Mouse (Mus musculus): ENCODE data around the gene Fam76b. TPM values are rescaled to one million over a fixed set of nuclear protein-coding genes. Genes with fewer than 3 reads are reported as not detected.
"Not testable (repeated sequence)": the region's sequence is repeated elsewhere in the genome, so short reads cannot be mapped to it uniquely, and the experiment has no call there.

The Fam76b gene
- polyA plus RNA-seq (2015; fragmentation: Nextera tagmentation; extraction: Ambion mirVana) = 19.1 and 21.4 TPM in 2 replicates

DNA sequence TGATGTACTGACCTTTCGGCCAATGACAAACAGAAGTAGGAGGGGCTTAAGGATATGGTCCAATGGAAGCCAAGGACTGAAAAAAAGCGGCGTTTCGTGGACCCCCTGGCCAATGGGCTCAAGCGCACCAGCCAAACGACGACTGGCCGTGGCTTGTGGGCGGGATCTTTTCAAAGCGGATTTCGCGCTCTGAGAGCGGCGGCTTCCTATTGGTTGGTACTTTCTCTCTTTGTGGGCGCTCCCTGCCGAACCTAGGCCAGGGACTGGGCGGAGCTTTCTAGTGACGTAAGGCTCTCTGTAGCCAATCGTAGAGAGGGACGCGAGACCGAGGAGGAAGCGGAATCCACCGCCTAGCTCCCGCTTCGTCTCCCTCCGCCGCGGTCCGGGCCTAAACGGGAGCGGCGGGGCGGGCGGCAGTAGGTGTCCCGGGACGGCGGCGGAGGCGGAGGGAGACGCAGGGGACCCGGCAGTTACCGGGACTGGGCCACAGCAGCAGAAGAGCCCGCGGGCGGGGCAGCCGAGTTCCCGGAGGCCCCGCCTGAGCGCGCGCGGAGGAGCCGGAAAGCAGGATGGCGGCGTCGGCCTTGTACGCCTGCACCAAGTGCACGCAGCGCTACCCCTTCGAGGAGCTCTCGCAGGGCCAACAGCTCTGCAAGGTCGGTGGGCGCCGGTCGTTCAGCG is at the start of gene Fam76b:
Fam76b (plus strand) TSS at position 311 of the 681 bp plus-strand sequence.
- peaks cover 20% of the 10 kb centered on the region for H3K36me3 ChIP-seq
- H3K27ac ChIP-seq = peak within 1 kb of the TSS; percentile 99
- H3K9me3 ChIP-seq = no peaks in the 10 kb centered on the region
- H3K4me2 ChIP-seq = peak within 1 kb of the TSS; percentile 69
- no peaks in the 10 kb centered on the region for H3K27me3 ChIP-seq
- H3K9ac ChIP-seq = peak within 1 kb of the TSS; percentile 86
- 0% methylated on average over 67 of the region's 67 CpGs for WGBS
- peaks cover 17% of the 10 kb centered on the region for H3K4me1 ChIP-seq
- peak within 1 kb of the TSS; percentile 76 for H3K4me3 ChIP-seq
- peak; percentile 96 for ATAC-seq (ENCODE audit: insufficient number of reproducible peaks, low FRiP score, low TSS enrichment, low read depth)

- no peaks in the 10 kb centered on the region for H3K27me3 ChIP-seq
- H3K36me3 ChIP-seq = peaks cover 19% of the 10 kb centered on the region
- no peak overlapping the region for H3K4me2 ChIP-seq
- no peaks in the 10 kb centered on the region for H3K4me1 ChIP-seq
- no peaks in the 10 kb centered on the region for H3K9me3 ChIP-seq
- H3K4me3 ChIP-seq = no peak overlapping the region
- no peak overlapping the region for H3K27ac ChIP-seq
- H3K9ac ChIP-seq = no peak overlapping the region
- ATAC-seq (ENCODE audit: insufficient number of reproducible peaks, low FRiP score, low TSS enrichment, low read depth) = no peak
- 91% methylated on average over 1 of the region's 1 CpGs for WGBS
Measured at GRCm38 (mm10) chr9:13781985-13782384, 45.5 kb upstream of the Fam76b start.

- not testable (repeated sequence) for H3K27me3 ChIP-seq; H3K4me2 ChIP-seq; H3K4me3 ChIP-seq; H3K4me1 ChIP-seq; ATAC-seq (ENCODE audit: insufficient number of reproducible peaks, low FRiP score, low TSS enrichment, low read depth); H3K9ac ChIP-seq; H3K9me3 ChIP-seq; H3K27ac ChIP-seq
- peaks cover 65% of the 10 kb centered on the region for H3K36me3 ChIP-seq
- 94% methylated on average over 8 of the region's 8 CpGs for WGBS
Measured at GRCm38 (mm10) chr9:13790864-13791263, 36.7 kb upstream of the Fam76b start.

- Histone ChIP-seq H3K9ac (no peak overlapping the region), H3K9me3 (no peaks in the 10 kb centered on the region), H3K27me3 (no peaks in the 10 kb centered on the region), H3K4me1 (no peaks in the 10 kb centered on the region), H3K27ac (no peak overlapping the region), H3K4me2 (no peak overlapping the region), H3K36me3 (peaks cover 61% of the 10 kb centered on the region), H3K4me3 (no peak overlapping the region)
- 88% methylated on average over 1 of the region's 1 CpGs for WGBS
- no peak for ATAC-seq (ENCODE audit: insufficient number of reproducible peaks, low FRiP score, low TSS enrichment, low read depth)
Measured at GRCm38 (mm10) chr9:13794302-13794701, 33.2 kb upstream of the Fam76b start.

DNA sequence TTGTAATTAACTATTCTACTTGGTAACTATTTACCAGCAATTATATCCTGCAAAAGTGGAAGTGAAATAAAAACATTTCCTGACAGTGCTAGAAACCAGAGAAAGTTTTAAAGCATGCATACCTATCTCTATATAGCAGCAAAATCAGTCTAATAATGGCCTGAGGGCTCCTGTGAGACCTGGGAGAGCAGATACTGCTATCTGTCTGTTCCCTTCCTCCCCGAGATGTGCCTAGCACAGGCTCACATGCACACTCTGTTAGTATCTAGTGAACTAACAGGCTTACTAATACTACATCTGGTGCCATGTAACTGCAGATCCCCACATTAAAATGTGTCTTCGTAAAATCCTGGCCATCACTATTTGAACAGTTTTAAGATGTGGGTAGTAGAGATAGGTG is 32.8 kb upstream of the Fam76b start:
- H3K36me3 ChIP-seq = peaks cover 61% of the 10 kb centered on the region
- 81% methylated on average over 2 of the region's 2 CpGs for WGBS

GRCm38 (mm10) chr9:13804480-13804879 is 23.0 kb upstream of the Fam76b start:
- ATAC-seq (ENCODE audit: insufficient number of reproducible peaks, low FRiP score, low TSS enrichment, low read depth) = no peak
- Histone ChIP-seq H3K4me3 (no peak overlapping the region), H3K27me3 (no peaks in the 10 kb centered on the region), H3K9me3 (no peaks in the 10 kb centered on the region), H3K4me1 (no peaks in the 10 kb centered on the region), H3K9ac (no peak overlapping the region), H3K27ac (no peak overlapping the region), H3K4me2 (no peak overlapping the region), H3K36me3 (peaks cover 63% of the 10 kb centered on the region)
- WGBS = 85% methylated on average over 1 of the region's 1 CpGs

More for the DNA sequence above, 32.8 kb upstream of the Fam76b start:
- Histone ChIP-seq H3K4me3 (no peak overlapping the region), H3K4me2 (no peak overlapping the region), H3K27ac (no peak overlapping the region), H3K4me1 (no peaks in the 10 kb centered on the region), H3K9me3 (no peaks in the 10 kb centered on the region), H3K9ac (no peak overlapping the region), H3K27me3 (no peaks in the 10 kb centered on the region)
- no peak for ATAC-seq (ENCODE audit: insufficient number of reproducible peaks, low FRiP score, low TSS enrichment, low read depth)

- ATAC-seq (ENCODE audit: insufficient number of reproducible peaks, low FRiP score, low TSS enrichment, low read depth) = no peak
Measured at GRCm38 (mm10) chr9:13806854-13807253, 20.7 kb upstream of the Fam76b start.

GRCm38 (mm10) chr9:13807657-13808056 is 19.9 kb upstream of the Fam76b start:
- Histone ChIP-seq H3K36me3 (peaks cover 72% of the 10 kb centered on the region), H3K9me3 (no peaks in the 10 kb centered on the region), H3K9ac (no peak overlapping the region), H3K27ac (no peak overlapping the region), H3K27me3 (no peaks in the 10 kb centered on the region), H3K4me3 (no peak overlapping the region), H3K4me2 (no peak overlapping the region), H3K4me1 (no peaks in the 10 kb centered on the region)
- ATAC-seq (ENCODE audit: insufficient number of reproducible peaks, low FRiP score, low TSS enrichment, low read depth) = no peak
- 89% methylated on average over 5 of the region's 5 CpGs for WGBS

More at GRCm38 (mm10) chr9:13806854-13807253, 20.7 kb upstream of the Fam76b start:
- H3K27ac ChIP-seq = no peak overlapping the region
- no peaks in the 10 kb centered on the region for H3K4me1 ChIP-seq
- H3K27me3 ChIP-seq = no peaks in the 10 kb centered on the region
- H3K4me3 ChIP-seq = no peak overlapping the region
- WGBS = 91% methylated on average over 7 of the region's 7 CpGs
- H3K36me3 ChIP-seq = peaks cover 68% of the 10 kb centered on the region
- no peak overlapping the region for H3K9ac ChIP-seq
- no peaks in the 10 kb centered on the region for H3K9me3 ChIP-seq
- no peak overlapping the region for H3K4me2 ChIP-seq

DNA sequence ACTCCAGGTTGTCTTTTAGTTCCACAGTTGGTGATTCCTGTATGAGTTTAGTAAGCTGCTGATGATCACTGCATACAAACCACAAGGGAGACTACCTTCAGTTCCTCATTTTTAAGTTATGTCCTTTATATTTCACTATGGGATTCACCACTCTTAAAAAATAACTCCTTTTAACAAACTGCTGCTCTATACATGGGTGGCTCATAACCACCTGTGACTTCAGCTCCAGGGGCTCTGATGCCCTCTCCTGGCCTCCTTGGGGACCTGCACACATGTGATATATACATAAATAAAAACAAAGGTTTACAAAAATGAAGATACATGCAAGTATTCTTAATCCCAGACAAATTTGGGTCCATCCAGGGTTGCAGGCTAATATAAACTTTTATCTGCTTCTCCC is 17.6 kb upstream of the Fam76b start:
- peaks cover 73% of the 10 kb centered on the region for H3K36me3 ChIP-seq
- no peak for ATAC-seq (ENCODE audit: insufficient number of reproducible peaks, low FRiP score, low TSS enrichment, low read depth)
- no peak overlapping the region for H3K4me3 ChIP-seq
- no peak overlapping the region for H3K4me2 ChIP-seq
- H3K9me3 ChIP-seq = no peaks in the 10 kb centered on the region
- no peaks in the 10 kb centered on the region for H3K27me3 ChIP-seq
- H3K27ac ChIP-seq = no peak overlapping the region
- H3K4me1 ChIP-seq = no peaks in the 10 kb centered on the region
- H3K9ac ChIP-seq = no peak overlapping the region

GRCm38 (mm10) chr9:13818369-13818768 is 9.1 kb upstream of the Fam76b start:
- no peaks in the 10 kb centered on the region for H3K4me1 ChIP-seq
- no peak for ATAC-seq (ENCODE audit: insufficient number of reproducible peaks, low FRiP score, low TSS enrichment, low read depth)
- H3K4me2 ChIP-seq = no peak overlapping the region
- no peak overlapping the region for H3K9ac ChIP-seq
- H3K9me3 ChIP-seq = no peaks in the 10 kb centered on the region
- WGBS = 92% methylated on average over 9 of the region's 9 CpGs
- H3K4me3 ChIP-seq = no peak overlapping the region
- H3K27ac ChIP-seq = no peak overlapping the region
- peaks cover 65% of the 10 kb centered on the region for H3K36me3 ChIP-seq
- H3K27me3 ChIP-seq = no peaks in the 10 kb centered on the region

- peaks cover 49% of the 10 kb centered on the region for H3K36me3 ChIP-seq
- WGBS = 90% methylated on average over 3 of the region's 3 CpGs
- H3K4me1 ChIP-seq = peaks cover 13% of the 10 kb centered on the region
- H3K27me3 ChIP-seq = no peaks in the 10 kb centered on the region
- no peak overlapping the region for H3K4me2 ChIP-seq
- no peaks in the 10 kb centered on the region for H3K9me3 ChIP-seq
- H3K4me3 ChIP-seq = no peak overlapping the region
- ATAC-seq (ENCODE audit: insufficient number of reproducible peaks, low FRiP score, low TSS enrichment, low read depth) = no peak
- no peak overlapping the region for H3K27ac ChIP-seq
- H3K9ac ChIP-seq = no peak overlapping the region
Measured at GRCm38 (mm10) chr9:13820774-13821173, 6.7 kb upstream of the Fam76b start.

DNA sequence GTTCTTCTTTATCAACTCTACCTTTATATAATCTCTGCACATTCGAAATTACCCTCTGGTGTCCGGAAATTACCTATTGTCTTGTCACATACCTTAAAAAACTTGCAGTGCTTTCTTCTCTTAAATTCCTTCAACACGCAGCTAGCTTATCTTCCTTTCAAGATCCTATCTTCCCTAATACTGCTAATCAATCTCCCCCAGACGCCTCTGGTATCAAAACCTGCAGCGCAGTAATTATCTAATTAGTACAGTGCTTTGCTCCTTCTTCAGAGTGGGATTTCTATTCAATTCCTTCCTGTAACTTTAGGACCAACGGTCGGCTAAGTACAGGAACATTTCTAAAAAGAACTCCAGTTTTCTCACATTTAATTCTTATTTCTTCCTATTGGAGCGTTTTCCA is 1.6 kb upstream of the Fam76b start:
- peaks cover 10% of the 10 kb centered on the region for H3K36me3 ChIP-seq
- ATAC-seq (ENCODE audit: insufficient number of reproducible peaks, low FRiP score, low TSS enrichment, low read depth) = no peak
- H3K4me3 ChIP-seq = peak overlapping the region; percentile 76
- no peaks in the 10 kb centered on the region for H3K9me3 ChIP-seq
- 5% methylated on average over 8 of the region's 8 CpGs for WGBS
- peak overlapping the region; percentile 74 for H3K9ac ChIP-seq
- H3K27me3 ChIP-seq = no peaks in the 10 kb centered on the region
- H3K4me1 ChIP-seq = peaks cover 17% of the 10 kb centered on the region
- peak overlapping the region; percentile 65 for H3K4me2 ChIP-seq
- peak overlapping the region; percentile 99 for H3K27ac ChIP-seq

Measured in limb, embryonic 15.5 days (tissue).